ENCODE assay signal across 12 mouse cellular contexts in genomic region chr4:47703501-47703900, GRCm38 (mm10).
DNase-seq lines count a peak whose midpoint lies in the region.
"Had no signal": no experiment of that assay in that cellular context is flagged by ENCODE, and none has a peak within 500 bp of the region (broad histone marks: within the 10 kb centered on the region; RNA-seq: fewer than 3 reads in every experiment).

No protein-coding gene starts in this region.

- intact Hi-C loops in left cerebral cortex, postnatal 4 days (cut with DNase I): loop anchor here (10.0 kb wide), 1 partner anchor 341 kb away; the partner anchor contains the start of gene Nr4a3
- intact Hi-C loops in left cerebral cortex, postnatal 10 days (cut with DNase I): no loop called here

- DNase-seq in cerebellum, postnatal 14 days: peak; percentile 78 to 81
- no peak for DNase-seq in cerebellum, postnatal 4 days (ENCODE audit: low spot score in 2 of 2)
- peak; percentile 44 to 47 for DNase-seq in cerebellum, postnatal 36 days
- no peak for DNase-seq in cerebellum, adult 8-10 months
- peak; percentile 47 for DNase-seq in left cerebral cortex, postnatal 4 days
- DNase-seq in left cerebral cortex, postnatal 10 days (ENCODE audit: extremely low spot score in 1 of 2, low spot score in 2 of 2): no peak
- DNase-seq in T-cell, adult 2 months (ENCODE audit: low spot score): no peak
- DNase-seq: adrenal gland, adult 8-10 months; adrenal gland, postnatal 14 days; adrenal gland, postnatal 36 days; cerebellum, adult 11-12 months; embryo, embryonic 11 days had no signal

Comparison
In these comparisons a context has a peak if more than half of its experiments do, and no peak if none do; other contexts are left out.
1. DNase-seq: peak in cerebellum, postnatal 14 days (2 of 2), cerebellum, postnatal 36 days (2 of 2) and left cerebral cortex, postnatal 4 days (single experiment); none in cerebellum, postnatal 4 days (0 of 2), cerebellum, adult 8-10 months (single experiment), left cerebral cortex, postnatal 10 days (0 of 2) and T-cell, adult 2 months (single experiment).